Mouse (Mus musculus): ENCODE data around the gene Pcolce2. TPM values are rescaled to one million over a fixed set of nuclear protein-coding genes. Genes with fewer than 3 reads are reported as not detected.
A peak's percentile ranks its signal among the peaks of the same experiment; 100 is the strongest.

Gene Pcolce2
- polyA plus RNA-seq, 1 experiment: 0.78 TPM

- Histone ChIP-seq H3K4me1 (ENCODE audit: control insufficient read depth, insufficient read depth, low read length) (0 out of 2 replicates have a peak, but pooled peaks cover 4% of the 10 kb centered on the region), H3K4me3 (ENCODE audit: insufficient read depth, low read depth, low read length) (no peak overlapping the region), H3K36me3 (ENCODE audit: control insufficient read depth, insufficient read depth, low read length) (no peaks in the 10 kb centered on the region), H3K27ac (ENCODE audit: insufficient read depth, low read depth, low read length) (no peak overlapping the region), H3K27me3 (replicated peaks; ENCODE audit: control insufficient read depth, insufficient read depth, low read length) (no peaks in the 10 kb centered on the region)
- DNase-seq: peak; percentile 54
- peak; percentile 79 for TF ChIP-seq CTCF (conservative IDR thresholded peaks at IDR 0.05; ENCODE audit: insufficient read depth, insufficient read length, low read depth, low read length)
- TF ChIP-seq POLR2A (IDR thresholded peaks at IDR 0.05; ENCODE audit: low read depth, low read length): no peak
- 46% methylated on average over 3 of the region's 3 CpGs for WGBS
These were observed 50.7 kb downstream of the Pcolce2 start for GRCm38 (mm10) chr9:95688064-95688463.

- TF ChIP-seq CTCF (conservative IDR thresholded peaks at IDR 0.05; ENCODE audit: insufficient read depth, insufficient read length, low read depth, low read length) (no peak), POLR2A (IDR thresholded peaks at IDR 0.05; ENCODE audit: low read depth, low read length) (no peak)
- DNase-seq: peak; percentile 84
- Histone ChIP-seq H3K36me3 (ENCODE audit: control insufficient read depth, insufficient read depth, low read length) (no peaks in the 10 kb centered on the region), H3K27me3 (replicated peaks; ENCODE audit: control insufficient read depth, insufficient read depth, low read length) (no peaks in the 10 kb centered on the region), H3K4me1 (ENCODE audit: control insufficient read depth, insufficient read depth, low read length) (peaks cover 6% of the 10 kb centered on the region; the same call in 1 of the 2 replicates), H3K27ac (ENCODE audit: insufficient read depth, low read depth, low read length) (peak overlapping the region; percentile 37; the same call in 1 of the 2 replicates), H3K4me3 (ENCODE audit: insufficient read depth, low read depth, low read length) (peak overlapping the region; percentile 10; the same call in 1 of the 2 replicates)
- 26% methylated on average over 8 of the region's 8 CpGs for WGBS
These were observed 55.4 kb downstream of the Pcolce2 start for GRCm38 (mm10) chr9:95692823-95693222.

GRCm38 (mm10) chr9:95693528-95694100 lies 56.2 kb downstream of the Pcolce2 start:
- no peaks in the 10 kb centered on the region for H3K36me3 ChIP-seq (ENCODE audit: control insufficient read depth, insufficient read depth, low read length)
- WGBS: 40% methylated on average over 11 of the region's 11 CpGs
- H3K27ac ChIP-seq (ENCODE audit: insufficient read depth, low read depth, low read length): no peak overlapping the region
- peak; percentile 14 for DNase-seq
- peaks cover 6% of the 10 kb centered on the region; the same call in 1 of the 2 replicates for H3K4me1 ChIP-seq (ENCODE audit: control insufficient read depth, insufficient read depth, low read length)
- H3K4me3 ChIP-seq (ENCODE audit: insufficient read depth, low read depth, low read length): no peak overlapping the region
- H3K27me3 ChIP-seq (replicated peaks; ENCODE audit: control insufficient read depth, insufficient read depth, low read length): no peaks in the 10 kb centered on the region
- TF ChIP-seq POLR2A (IDR thresholded peaks at IDR 0.05; ENCODE audit: low read depth, low read length): no peak
- no peak for TF ChIP-seq CTCF (conservative IDR thresholded peaks at IDR 0.05; ENCODE audit: insufficient read depth, insufficient read length, low read depth, low read length)

DNA sequence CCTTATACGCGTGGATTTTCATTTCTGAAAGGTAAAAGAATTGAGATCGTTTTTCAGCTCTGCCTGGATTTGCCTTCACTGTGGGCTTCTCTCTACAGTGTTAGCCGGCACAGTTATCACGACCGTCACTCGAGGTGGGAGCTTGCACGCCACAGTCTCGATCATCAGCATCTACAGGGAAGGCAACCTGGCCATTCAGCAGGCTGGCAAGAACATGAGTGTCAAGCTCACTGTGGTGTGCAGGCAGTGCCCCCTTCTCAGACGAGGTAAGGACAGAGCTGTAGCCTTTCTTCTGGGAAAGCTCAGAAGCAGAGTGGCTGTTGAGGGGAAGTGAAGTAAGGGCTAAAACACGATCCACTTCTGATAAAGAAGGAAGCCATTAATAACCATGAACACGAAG lies 57.1 kb downstream of the Pcolce2 start:
- Histone ChIP-seq H3K36me3 (ENCODE audit: control insufficient read depth, insufficient read depth, low read length) (no peaks in the 10 kb centered on the region), H3K4me1 (ENCODE audit: control insufficient read depth, insufficient read depth, low read length) (peaks cover 6% of the 10 kb centered on the region; the same call in 1 of the 2 replicates), H3K27me3 (replicated peaks; ENCODE audit: control insufficient read depth, insufficient read depth, low read length) (no peaks in the 10 kb centered on the region), H3K4me3 (ENCODE audit: insufficient read depth, low read depth, low read length) (no peak overlapping the region), H3K27ac (ENCODE audit: insufficient read depth, low read depth, low read length) (no peak overlapping the region)
- DNase-seq: no peak
- WGBS: 67% methylated on average over 12 of the region's 12 CpGs
- TF ChIP-seq POLR2A (IDR thresholded peaks at IDR 0.05; ENCODE audit: low read depth, low read length) (no peak), CTCF (conservative IDR thresholded peaks at IDR 0.05; ENCODE audit: insufficient read depth, insufficient read length, low read depth, low read length) (no peak)

DNA sequence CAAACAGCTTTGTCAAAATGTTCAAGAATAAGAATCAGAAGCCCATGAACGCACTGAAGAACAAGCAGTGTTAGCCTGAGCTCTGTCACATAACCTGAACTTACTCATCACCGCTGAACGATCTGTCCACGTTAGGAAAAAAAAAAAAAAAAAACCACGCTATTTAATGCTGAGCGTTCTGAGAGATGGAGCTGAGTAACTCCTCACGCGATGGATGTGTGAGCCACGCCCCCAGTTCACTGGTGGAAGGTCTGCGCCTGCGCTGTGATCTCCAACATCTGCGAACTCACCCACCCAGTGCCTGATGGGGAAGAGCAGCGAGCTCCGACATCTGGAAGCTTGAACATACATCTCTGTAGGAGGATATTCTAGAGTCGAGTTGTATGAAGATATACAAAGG lies 57.6 kb downstream of the Pcolce2 start:
- H3K4me1 ChIP-seq (ENCODE audit: control insufficient read depth, insufficient read depth, low read length): peaks cover 6% of the 10 kb centered on the region; the same call in 1 of the 2 replicates

GRCm38 (mm10) chr9:95696581-95696980 lies 59.2 kb downstream of the Pcolce2 start:
- Histone ChIP-seq H3K4me1 (ENCODE audit: control insufficient read depth, insufficient read depth, low read length) (peaks cover 6% of the 10 kb centered on the region; the same call in 1 of the 2 replicates), H3K27ac (ENCODE audit: insufficient read depth, low read depth, low read length) (peak overlapping the region; percentile 20; the same call in 1 of the 2 replicates), H3K4me3 (ENCODE audit: insufficient read depth, low read depth, low read length) (no peak overlapping the region), H3K27me3 (replicated peaks; ENCODE audit: control insufficient read depth, insufficient read depth, low read length) (no peaks in the 10 kb centered on the region), H3K36me3 (ENCODE audit: control insufficient read depth, insufficient read depth, low read length) (no peaks in the 10 kb centered on the region)
- DNase-seq: peak; percentile 87
- no peak for TF ChIP-seq POLR2A (IDR thresholded peaks at IDR 0.05; ENCODE audit: low read depth, low read length)
- TF ChIP-seq CTCF (conservative IDR thresholded peaks at IDR 0.05; ENCODE audit: insufficient read depth, insufficient read length, low read depth, low read length): no peak
- 41% methylated on average over 6 of the region's 6 CpGs for WGBS

More for the DNA sequence above, 57.6 kb downstream of the Pcolce2 start:
- Histone ChIP-seq H3K27me3 (replicated peaks; ENCODE audit: control insufficient read depth, insufficient read depth, low read length) (no peaks in the 10 kb centered on the region), H3K36me3 (ENCODE audit: control insufficient read depth, insufficient read depth, low read length) (no peaks in the 10 kb centered on the region), H3K4me3 (ENCODE audit: insufficient read depth, low read depth, low read length) (no peak overlapping the region), H3K27ac (ENCODE audit: insufficient read depth, low read depth, low read length) (no peak overlapping the region)
- no peak for DNase-seq
- no peak for TF ChIP-seq POLR2A (IDR thresholded peaks at IDR 0.05; ENCODE audit: low read depth, low read length)
- 89% methylated on average over 15 of the region's 15 CpGs for WGBS

DNA sequence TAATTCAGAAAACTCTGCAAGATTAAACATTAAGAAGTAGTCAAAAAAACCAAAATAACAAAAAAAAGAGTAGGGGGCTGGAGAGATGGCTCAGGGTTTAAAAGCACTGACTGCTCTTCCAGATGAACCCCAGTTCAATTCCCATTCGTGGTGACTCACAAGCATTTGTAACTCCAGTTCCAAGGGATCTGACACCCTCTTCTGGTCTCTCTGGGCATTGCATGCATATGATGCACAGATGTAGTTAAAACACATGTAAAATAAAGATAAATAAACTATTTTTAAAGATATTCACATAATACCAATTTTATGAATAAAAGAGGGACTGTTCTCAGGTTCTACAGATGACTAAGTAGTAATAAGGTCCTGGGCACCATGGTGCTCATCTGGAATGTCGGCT lies 60.4 kb downstream of the Pcolce2 start:
- H3K36me3 ChIP-seq (ENCODE audit: control insufficient read depth, insufficient read depth, low read length): no peaks in the 10 kb centered on the region
- no peak overlapping the region for H3K27ac ChIP-seq (ENCODE audit: insufficient read depth, low read depth, low read length)
- H3K4me1 ChIP-seq (ENCODE audit: control insufficient read depth, insufficient read depth, low read length): peaks cover 2% of the 10 kb centered on the region; the same call in 1 of the 2 replicates
- H3K4me3 ChIP-seq (ENCODE audit: insufficient read depth, low read depth, low read length): no peak overlapping the region
- no peak for TF ChIP-seq POLR2A (IDR thresholded peaks at IDR 0.05; ENCODE audit: low read depth, low read length)
- TF ChIP-seq CTCF (conservative IDR thresholded peaks at IDR 0.05; ENCODE audit: insufficient read depth, insufficient read length, low read depth, low read length): peak; percentile 48
- DNase-seq: peak; percentile 70
- 51% methylated on average over 2 of the region's 2 CpGs for WGBS
- H3K27me3 ChIP-seq (replicated peaks; ENCODE audit: control insufficient read depth, insufficient read depth, low read length): no peaks in the 10 kb centered on the region

Measured in kidney, adult 2 months (tissue).